Mouse (Mus musculus) lung, adult 2 months (tissue): Measurements from ENCODE around the gene Srp68. TPM values are rescaled to one million over a fixed set of nuclear protein-coding genes. Genes with fewer than 3 reads are reported as not detected.

Experiments
- DNase-seq: peaks from one replicate; pipeline ENCODE4 v3.0.0; 2022
- H3K4me1 ChIP-seq: fragments of 200-500 bp; 2 replicates; pipeline ENCODE4 v1.6.1; 2011; ENCODE audit warnings: low read length; ENCODE audit not compliant: control insufficient read depth, insufficient read depth
- H3K4me3 ChIP-seq: fragments of 200-500 bp; replicated peaks from 2 replicates; pipeline ENCODE3; 2011; ENCODE audit warnings: low read depth, mild to moderate bottlenecking, control low read depth, low read length; ENCODE audit errors: extremely low read depth
- CTCF ChIP-seq: fragments of 200-500 bp; IDR thresholded peaks from 2 replicates; pipeline ENCODE4 v1.5.1; 2011; ENCODE audit warnings: mild to moderate bottlenecking, low read length, control low read depth; ENCODE audit not compliant: insufficient read depth
- POLR2A ChIP-seq: fragments of 200-500 bp; IDR thresholded peaks from 2 replicates; pipeline ENCODE4 v1.6.1; 2011; ENCODE audit warnings: low read depth, mild to moderate bottlenecking, control low read depth, low read length, borderline replicate concordance; ENCODE audit errors: extremely low read depth
- WGBS: fragments of 180-500 bp; shearing (Covaris S2); methylation state at CpG from one replicate; pipeline ENCODE4 v1.1.7; 2018; 5-methylcytosine and 5-hydroxymethylcytosine counted together
- polyA plus RNA-seq: library from polyadenylated mRNA; depleted of rRNA; stranded (reverse); fragments of >200 nt; gene quantifications from 2 replicates; pipeline ENCODE4 v1.2.3, GENCODE M21; 2012

Gene Srp68
- polyA plus RNA-seq, 1 experiment, result 42.9 TPM

DNA sequence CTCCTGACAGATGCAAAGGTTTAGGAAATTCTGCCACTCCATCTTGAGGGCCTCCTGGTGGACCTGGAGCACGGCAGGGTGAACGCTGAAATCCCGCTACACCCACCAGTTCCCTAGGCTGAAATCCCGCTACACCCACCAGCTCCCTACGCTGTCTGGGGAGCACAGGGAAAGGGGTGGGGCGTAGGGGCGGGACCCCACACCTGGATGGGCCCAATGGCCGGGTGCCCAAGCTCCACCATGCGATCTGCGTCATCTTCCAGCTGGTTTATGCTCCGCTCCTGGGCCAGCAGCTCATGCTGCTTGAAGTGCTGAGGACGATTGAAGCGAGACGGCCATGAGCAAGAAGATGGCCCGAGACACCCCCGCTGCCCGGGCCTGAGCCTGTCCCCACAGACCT, 41.6 kb downstream of the Srp68 start:
- Histone ChIP-seq H3K4me1 (no peaks in the 10 kb centered on the region), H3K4me3 (no peak overlapping the region)
- no peak for TF ChIP-seq POLR2A
- no peak for TF ChIP-seq CTCF
- DNase-seq, result no peak
- 49% methylated on average over 17 of the region's 17 CpGs for WGBS

DNA sequence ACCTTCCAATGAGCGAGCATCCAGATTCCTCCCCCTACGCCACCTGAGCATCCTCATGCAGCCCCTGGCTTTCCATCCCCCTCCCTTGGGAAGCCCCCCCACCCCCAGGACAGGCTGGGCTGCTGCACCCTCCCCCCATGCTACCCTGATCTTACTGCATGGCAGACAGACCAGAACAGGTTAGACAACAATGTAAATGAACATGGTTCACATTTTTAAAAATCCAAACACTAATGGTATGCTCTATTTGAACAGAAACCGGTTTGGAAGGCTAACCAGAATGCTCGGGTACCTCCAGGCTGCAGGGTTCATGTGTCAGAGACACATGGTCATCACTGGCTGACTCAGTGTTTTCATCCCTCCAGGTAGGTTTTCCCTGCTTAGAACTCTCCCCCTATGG, 45.3 kb downstream of the Srp68 start:
- Histone ChIP-seq H3K4me1 (no peaks in the 10 kb centered on the region), H3K4me3 (no peak overlapping the region)
- no peak for DNase-seq
- TF ChIP-seq POLR2A, result no peak
- no peak for TF ChIP-seq CTCF
- WGBS, result 71% methylated on average over 4 of the region's 4 CpGs

DNA sequence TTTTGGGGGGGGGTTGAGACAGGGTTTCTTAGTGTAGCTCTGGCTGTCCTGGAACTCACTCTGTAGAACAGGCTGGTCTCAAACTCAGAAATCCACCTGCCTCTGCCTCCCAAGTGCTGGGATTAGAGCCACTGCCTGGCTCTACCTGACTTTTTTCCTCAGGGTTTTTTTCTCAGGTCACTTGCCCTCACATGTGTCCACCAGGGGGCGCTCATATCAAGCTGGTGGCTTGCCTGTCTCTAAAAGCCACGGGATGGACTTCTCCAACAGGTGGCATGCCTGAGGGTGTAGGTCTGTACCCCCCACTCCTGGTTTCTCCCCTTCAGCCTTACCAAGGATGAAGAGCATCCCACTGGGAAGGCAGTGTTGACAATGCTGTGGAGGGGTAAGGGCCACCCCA, 47.6 kb downstream of the Srp68 start:
- Histone ChIP-seq H3K4me1 (no peaks in the 10 kb centered on the region), H3K4me3 (no peak overlapping the region)
- TF ChIP-seq POLR2A, result no peak
- peak; percentile 82 for TF ChIP-seq CTCF
- peak; percentile 85 for DNase-seq
- 2% methylated on average over 2 of the region's 2 CpGs for WGBS

DNA sequence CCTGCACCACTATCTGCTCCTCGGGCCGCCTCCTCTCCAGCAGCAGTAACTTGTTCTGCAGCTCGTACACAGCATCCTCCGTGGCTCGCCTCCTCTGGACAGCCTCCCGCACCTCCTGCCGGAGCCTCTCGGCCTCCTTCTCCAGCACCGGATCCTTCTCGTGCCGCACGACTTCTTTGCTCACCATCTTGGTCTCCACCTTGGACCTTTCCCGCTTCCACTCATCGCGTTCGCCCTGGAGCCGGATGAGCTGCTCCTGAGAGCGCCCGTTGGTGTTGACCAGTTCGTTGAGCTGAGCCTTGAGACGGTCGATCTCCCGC, 51.3 kb downstream of the Srp68 start:
- Histone ChIP-seq H3K4me3 (peak overlapping the region; percentile 0), H3K4me1 (peaks cover 15% of the 10 kb centered on the region)
- no peak for DNase-seq
- 40% methylated on average over 23 of the region's 23 CpGs for whole genome bisulfite sequencing
- TF ChIP-seq CTCF (no peak), POLR2A (no peak)

DNA sequence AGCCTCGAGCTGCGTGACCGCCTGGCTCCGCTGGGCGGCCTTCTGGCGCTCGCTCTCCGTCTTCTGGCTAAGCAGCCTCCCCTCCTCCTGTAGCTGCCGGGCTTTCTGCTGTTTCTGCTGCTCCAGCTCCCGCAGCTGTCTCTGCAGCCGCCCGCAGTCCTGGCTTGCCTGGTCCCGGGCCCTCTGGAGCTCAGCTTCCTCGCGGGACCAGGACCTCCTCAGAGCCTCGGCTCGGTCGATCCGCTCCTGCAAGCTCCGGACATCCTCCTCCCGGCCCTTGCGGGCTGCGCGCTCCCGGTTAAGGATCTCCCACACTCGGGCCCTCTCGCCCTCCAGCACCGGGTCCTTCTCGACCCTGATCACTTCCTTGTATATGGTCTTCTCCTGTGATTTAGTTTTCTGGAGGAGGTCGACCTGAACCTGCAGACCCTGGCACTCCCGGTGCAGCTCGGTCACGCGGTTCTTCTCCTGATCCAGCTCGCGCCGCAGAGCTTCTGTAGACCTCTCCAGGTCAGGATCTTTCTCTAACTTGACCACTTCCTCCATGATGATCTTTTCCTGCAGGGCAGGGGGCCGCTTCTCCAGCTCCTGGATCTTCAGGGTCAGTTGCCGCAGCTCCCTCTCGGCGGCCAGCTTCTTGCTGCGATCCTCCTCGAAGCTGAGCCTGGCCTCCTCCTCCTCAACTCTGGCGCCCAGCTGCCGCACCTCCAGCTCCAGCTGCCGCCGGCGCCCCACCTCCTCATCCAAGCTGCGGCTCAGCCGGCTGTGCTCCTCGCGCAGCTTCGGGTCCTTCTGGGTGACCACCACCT, 51.9 kb downstream of the Srp68 start:
- 22% methylated on average over 53 of the region's 53 CpGs for WGBS
- TF ChIP-seq POLR2A (no peak), CTCF (no peak)
- H3K4me1 ChIP-seq, result peaks cover 15% of the 10 kb centered on the region
- no peak for DNase-seq
- peak overlapping the region; percentile 33 for H3K4me3 ChIP-seq

DNA sequence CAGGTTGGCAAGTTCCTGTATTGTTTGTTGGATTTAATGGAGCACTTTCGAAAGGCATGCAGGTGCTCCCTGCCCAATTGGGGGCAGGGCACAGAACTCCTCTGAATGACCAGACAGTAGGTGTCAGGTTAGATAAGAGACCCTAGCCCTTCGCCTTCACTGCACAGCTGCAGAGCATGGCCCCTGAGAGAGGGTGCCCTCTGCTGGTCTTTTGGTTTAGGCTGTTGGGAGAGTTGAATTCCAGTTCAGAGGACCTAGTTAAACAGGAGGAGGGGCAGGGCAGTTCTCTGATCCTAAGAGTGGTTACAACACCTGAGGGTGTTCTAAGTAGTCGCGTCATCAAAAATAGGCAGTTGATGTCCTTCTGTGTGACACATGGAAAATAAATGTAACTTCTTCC, 54.1 kb downstream of the Srp68 start:
- no peak overlapping the region for H3K4me3 ChIP-seq
- peaks cover 15% of the 10 kb centered on the region for H3K4me1 ChIP-seq
- WGBS, result 26% methylated on average over 4 of the region's 4 CpGs
- TF ChIP-seq CTCF (peak; percentile 73), POLR2A (no peak)
- DNase-seq, result peak; percentile 70

DNA sequence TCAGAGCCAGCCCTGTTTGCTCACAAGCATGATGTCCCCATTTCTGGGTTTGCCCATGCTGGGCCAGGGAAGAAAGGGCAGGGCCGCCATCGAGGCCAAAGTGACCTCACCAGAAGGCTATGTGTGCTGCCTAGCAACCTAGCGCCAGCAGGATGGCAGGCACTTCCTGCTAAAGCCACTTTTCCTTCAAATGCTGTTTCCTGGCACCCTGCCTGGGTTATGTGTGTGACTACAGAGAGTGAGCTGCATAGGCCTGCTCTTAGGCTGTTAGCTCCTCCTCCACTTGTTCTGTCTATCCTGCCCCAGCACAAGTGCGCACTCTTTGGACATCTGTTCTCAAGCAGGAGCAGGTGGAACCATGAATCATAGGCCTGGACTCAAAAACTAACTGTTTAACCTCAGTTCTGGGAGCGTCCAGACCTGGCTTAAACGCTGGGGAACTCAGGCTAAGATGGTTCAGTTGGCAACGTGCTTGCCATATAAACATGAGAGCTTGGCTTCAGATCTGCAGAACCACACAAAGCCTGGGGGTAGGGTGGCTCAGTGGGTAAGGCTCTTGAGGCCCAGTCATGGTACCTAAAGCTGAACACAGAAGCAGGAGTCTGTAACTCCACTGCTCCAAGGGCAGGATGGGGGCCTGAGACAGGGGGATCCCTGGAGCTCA, 55.1 kb downstream of the Srp68 start:
- Histone ChIP-seq H3K4me1 (peaks cover 15% of the 10 kb centered on the region), H3K4me3 (no peak overlapping the region)
- no peak for TF ChIP-seq CTCF
- TF ChIP-seq POLR2A, result no peak
- DNase-seq, result peak; percentile 90
- 14% methylated on average over 7 of the region's 7 CpGs for WGBS

DNA sequence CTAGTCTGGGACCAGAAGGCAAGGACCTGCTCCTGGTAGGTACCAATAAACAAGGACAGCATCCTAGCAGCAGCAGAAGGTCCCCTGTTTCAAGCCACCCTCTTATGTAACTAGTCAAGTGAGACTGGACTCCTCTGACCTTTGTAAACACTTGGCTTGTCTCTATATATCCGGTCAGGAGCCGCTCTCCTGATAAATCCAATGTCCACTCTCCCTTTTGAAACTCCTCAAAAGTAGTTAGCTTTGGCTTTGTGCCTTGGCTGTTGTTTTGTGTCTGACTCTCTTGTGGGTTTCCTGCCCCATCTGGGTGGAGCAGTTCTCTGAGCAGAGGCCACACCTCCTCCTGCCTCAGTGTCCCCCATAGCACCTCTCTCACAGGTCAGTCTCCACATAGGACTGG, 55.8 kb downstream of the Srp68 start:
- H3K4me3 ChIP-seq, result no peak overlapping the region
- WGBS, result 14% methylated on average over 2 of the region's 2 CpGs
- peaks cover 15% of the 10 kb centered on the region for H3K4me1 ChIP-seq
- DNase-seq, result no peak
- TF ChIP-seq CTCF, result no peak
- TF ChIP-seq POLR2A, result no peak

DNA sequence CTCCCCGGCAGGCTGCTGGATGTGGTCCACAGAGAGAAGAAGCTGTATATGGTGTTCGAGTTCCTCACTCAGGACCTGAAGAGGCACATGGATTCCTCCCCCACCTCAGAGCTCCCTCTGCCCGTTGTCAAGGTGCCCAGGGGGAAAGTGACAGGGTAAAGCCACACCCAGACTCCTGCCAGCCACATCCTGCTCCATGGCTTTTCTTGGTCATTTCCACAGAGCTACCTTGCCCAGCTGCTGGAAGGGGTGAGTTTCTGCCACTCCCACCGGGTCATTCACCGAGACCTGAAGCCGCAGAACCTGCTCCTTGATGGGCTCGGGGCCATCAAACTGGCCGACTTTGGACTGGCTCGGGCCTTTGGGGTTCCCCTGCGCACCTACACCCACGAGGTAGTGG, 57.5 kb downstream of the Srp68 start:
- 72% methylated on average over 11 of the region's 11 CpGs for WGBS
- TF ChIP-seq POLR2A (no peak), CTCF (no peak)
- H3K4me3 ChIP-seq, result no peak overlapping the region
- no peak for DNase-seq
- peaks cover 15% of the 10 kb centered on the region for H3K4me1 ChIP-seq

DNA sequence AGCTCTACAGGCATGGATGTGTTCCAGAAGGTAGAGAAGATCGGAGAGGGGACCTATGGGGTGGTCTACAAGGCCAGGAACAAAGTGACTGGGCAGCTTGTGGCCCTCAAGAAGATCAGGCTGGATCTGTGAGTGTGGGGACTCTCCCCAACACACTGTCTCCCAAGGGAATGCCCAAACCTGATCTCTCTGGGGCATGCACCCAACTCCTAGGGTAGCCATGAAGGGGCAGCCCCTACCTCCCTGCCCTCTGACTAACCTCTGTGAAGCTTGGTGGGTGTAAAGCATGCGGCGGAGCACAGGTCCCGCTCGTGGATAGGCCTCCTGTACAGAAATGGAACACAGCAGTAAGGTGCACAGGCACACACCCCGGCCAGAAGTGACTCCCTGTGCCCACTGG, 58.0 kb downstream of the Srp68 start:
- H3K4me1 ChIP-seq, result peaks cover 15% of the 10 kb centered on the region
- 88% methylated on average over 6 of the region's 6 CpGs for WGBS
- no peak overlapping the region for H3K4me3 ChIP-seq
- no peak for TF ChIP-seq POLR2A
- no peak for TF ChIP-seq CTCF
- DNase-seq, result no peak

DNA sequence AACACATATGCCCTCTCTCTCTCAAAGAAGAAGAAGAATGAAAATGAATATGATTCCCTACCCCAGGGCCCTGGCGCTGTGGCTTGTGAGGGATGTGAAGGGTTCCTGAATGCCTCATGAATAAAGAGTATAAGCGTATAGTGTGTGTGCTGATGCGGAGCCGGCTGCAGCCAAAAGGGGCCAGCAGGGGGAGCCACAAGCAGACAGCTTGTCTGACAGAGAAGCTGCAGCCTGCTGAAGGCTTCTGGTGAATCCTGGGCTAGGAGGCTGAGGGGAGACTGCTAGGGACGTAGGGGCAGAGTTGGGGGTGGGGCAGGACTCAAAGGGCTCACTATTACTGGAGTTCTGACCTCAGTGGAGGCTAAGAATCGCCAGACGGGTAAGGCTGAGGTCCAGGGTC, 58.8 kb downstream of the Srp68 start:
- peaks cover 15% of the 10 kb centered on the region for H3K4me1 ChIP-seq
- DNase-seq, result no peak
- 88% methylated on average over 7 of the region's 7 CpGs for WGBS
- H3K4me3 ChIP-seq, result no peak overlapping the region
- TF ChIP-seq CTCF, result no peak
- TF ChIP-seq POLR2A, result no peak
